Mouse (Mus musculus): ENCODE results near the gene Eif4e1b.
"Not testable (repeated sequence)": the region's sequence is repeated elsewhere in the genome, so short reads cannot be mapped to it uniquely, and the experiment has no call there.

Gene Eif4e1b

DNA sequence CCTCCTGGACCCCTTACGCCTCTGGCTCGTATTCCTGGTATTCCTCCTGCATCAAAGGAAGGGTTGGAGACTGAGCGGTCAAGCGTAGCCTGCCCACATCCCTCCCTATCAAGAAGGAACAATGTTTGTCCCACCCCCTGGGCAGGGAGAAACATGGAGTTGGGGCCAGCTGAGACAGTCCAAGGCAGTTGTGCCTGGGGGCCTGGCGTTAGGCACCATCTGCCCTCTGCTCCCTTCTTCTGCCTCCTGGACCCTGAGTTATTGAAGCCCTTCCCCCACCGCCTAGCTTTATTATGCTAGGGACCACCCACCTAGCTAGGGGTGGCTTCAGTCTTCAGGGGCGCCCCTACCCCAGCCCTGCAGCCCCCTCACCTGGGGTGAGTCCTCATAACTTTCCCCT, 24.3 kb upstream of the Eif4e1b start:
- DNase-seq (ENCODE audit: low read depth) = no peak

DNA sequence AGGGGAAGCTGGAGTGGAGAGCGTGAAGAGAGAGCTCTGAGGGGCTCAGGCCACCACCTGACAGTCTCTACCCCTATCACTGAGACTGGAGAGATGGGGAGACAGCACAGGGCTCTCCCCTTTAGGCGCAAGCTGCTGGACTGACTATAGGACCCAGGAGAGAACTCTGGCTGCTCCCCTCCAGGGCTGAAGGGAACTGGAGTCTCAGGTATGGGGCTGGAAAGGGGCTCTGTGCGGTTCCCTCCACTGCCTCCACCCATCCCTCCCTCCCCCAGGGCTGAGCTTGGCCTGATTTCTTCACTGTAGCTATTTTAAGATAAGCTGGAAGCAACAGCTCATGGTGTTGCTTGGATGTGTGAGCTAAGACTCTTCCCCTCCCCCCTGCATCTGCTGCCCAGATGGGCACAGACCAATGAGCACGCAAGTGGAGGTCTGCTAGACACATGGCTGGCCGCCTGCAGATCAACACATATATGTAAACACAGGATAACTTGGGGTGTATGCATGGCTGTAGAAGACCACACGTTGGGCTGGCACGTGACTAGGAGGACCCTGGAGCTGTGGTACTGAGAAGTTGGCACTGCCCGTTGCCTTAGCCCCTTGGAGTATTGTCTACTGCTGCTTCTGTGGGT, 23.5 kb upstream of the Eif4e1b start:
- DNase-seq (ENCODE audit: low read depth) = no peak

DNA sequence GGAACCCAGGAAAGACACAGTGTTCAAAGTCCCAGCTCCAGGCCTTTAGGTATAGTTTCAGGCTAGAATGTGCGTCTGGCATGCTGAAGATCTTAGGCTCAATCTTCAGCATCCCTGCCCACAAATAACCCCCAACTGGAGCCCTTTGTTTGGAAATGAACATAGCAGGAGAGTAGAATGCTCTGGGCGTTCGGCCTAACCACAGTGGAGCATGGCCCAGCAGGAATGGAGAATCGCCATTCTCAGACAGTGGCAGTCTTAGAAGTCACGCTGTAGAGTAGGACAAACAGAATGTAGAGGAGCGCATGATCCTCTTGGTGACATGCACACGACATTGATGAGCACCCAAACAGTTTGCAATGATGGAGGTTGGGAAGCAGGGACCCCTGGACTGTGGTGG, 22.9 kb upstream of the Eif4e1b start:
- no peak for DNase-seq (ENCODE audit: low read depth)

DNA sequence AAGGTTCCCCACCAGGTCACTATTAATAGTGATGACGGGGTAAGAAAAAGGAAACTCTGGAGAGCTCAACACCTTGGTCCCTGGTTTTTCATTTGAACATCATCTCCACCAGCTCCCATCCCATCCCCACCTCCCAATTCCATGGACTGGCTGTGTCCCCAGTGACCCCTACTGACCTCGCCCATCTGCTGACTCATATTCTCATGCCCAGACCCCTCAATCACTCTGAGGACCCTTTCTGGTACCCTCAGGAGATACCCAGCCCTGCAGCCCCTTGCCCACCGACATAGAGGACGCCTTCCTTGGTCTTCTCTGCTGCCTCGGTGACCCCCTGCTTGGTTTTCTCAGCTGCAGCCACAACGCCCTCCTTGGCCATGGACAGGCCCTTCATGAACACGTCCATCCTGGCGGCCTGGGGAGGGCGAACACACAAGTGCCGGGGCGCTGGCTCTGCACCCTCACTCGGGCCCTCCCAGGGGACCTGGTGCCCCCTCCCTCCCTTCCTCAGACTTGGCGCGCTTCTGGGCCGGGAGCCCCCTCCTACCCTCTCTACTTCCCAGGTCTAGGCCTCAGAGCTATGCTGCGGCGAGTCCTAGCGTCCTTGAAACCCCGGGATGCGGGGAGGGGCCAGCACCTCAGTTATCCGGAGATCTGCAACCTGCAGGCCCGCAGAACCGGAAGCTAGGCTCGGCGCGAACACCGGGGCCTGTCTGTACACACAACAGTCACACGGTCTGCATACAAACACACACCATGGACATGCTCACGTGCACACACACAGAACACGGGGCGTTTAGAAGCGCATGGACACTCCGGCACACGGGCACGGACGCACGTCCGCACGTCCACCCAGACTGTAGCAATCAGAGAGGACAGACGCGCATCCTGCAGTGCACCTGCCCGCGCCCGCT, 18.3 kb upstream of the Eif4e1b start:
- DNase-seq (ENCODE audit: low read depth) = peak; percentile 50

DNA sequence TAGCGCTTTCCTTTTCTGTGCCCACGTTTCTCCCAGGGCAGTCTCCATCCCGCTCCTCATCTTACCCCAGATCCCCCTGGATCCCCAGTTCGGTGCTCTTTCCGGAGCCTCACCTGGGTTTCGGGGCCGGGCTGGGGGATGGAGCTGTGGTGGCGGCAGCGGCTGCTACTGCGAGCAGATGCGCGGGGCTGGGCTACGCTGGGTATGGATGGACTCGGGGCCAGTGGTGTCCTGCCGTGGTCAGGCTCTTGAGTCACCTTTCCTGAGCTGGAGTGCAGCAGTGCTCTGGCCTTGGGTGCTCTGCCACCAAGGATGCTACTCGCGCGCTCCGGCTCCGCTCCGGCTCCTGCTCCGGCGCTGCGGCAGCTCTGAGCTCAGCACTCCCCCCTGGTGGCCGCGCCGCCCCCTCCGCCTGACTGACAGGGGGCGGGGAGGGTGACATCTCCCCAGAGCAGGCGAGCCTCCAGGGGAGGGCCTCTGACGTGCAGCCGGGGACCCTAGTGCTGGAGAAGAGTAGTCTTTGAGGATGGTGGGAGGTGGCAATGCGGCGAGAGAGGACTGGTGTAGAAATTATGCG, 17.5 kb upstream of the Eif4e1b start, which contains the start of gene Sncb:
Gene Sncb (minus strand): TSS at position 404 of the 577 bp plus-strand sequence.
- DNase-seq (ENCODE audit: low read depth) = peak; percentile 76

DNA sequence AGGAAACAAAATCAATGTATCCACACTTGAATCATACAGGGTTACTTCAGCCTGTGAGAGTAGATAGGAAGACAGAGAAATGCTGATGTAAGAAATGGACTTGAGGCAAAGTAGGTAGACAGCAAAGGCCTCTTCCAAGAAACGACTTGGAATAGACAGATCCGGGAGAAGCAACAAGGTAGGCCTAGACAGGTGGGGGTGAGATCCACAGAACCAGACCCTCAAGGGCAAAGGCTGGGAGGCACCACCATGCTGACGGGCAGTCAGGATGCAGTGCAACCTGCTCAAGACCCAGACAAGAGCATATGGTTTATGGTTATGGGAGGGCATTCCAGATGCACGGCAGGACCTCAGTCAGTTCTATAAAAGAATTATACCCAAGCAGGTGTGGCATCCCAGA, 16.8 kb upstream of the Eif4e1b start:
- DNase-seq (ENCODE audit: low read depth) = no peak

DNA sequence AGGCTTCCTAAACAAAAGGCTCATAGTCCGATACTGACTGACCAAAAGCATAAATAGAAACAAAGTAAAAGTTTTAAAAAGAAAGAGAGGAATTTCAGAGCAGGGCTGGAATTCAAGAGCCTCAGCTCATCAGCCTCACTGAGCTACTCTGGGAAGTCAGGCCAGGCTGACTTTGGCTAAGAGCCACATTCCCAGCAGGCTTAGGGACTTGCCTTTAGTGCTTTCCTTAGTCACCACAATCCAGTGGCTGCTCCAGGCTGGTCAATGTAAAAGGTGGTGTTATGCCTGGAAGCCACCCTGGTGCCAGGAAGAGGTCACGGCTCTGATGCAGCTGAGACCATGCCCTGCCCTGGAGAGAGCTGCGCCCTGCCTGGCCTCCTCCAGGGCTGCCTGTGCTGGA, 3.2 kb upstream of the Eif4e1b start:
- DNase-seq (ENCODE audit: low read depth) = no peak

DNA sequence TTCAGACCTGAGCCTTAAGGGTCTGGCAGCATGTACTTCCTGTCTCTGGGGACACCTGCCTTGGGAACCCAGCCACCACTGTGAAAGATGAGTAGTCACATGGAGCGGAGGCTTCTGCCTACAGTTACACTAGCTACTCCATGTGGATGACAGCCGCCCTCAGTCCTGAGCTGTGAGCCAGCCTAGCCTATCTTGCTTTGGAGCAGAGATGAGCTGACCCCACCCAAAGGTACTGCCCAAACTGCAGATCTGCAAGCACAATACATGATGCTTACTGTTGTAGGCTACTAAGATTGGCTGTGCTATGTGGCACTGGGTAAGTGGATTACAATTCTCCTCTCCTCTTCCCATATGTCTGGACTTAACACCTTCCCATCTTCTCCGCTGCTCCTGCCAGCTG, 2.7 kb upstream of the Eif4e1b start:
- DNase-seq (ENCODE audit: low read depth) = no peak

DNA sequence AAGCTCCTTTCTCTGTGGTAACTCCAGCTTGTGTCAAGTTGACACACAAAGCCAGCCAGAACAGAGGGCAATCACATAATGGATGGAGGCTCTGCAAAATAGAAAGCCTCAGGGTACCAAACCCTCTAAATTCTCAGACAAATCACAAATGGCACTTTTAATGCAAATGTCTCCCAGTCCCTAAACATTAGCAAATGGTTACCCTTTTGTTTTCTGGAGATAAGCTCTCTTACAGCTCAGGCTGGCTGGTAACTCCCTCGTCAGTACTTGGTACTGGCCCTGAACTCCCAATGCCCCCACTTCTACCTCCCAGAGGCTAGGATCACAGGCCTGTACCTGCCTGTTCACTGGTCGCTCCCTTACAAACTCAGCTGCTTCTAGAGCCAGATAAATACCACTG, 563 bp upstream of the Eif4e1b start:
- DNase-seq (ENCODE audit: low read depth) = no peak

DNA sequence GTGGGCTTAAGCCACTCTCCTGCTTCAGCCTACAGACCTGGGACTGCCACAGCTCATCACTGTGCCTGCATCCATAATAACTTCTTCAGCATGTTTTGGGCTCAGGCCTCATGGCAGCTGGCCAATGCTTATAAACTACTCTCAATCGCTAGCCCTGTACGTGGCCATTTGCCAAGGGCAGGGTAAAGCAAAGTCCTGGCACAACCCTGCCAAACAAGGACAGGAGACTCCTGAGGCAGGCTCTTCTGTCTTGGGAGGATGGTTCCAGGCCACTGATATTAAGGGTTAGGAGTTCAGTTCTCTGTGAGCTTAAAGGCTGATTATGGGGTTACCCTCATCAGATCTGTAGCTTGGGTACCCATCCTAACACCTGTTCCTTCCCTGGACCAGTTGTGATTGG, 3.8 kb downstream of the Eif4e1b start:
- DNase-seq (ENCODE audit: low read depth) = not testable (repeated sequence)

DNA sequence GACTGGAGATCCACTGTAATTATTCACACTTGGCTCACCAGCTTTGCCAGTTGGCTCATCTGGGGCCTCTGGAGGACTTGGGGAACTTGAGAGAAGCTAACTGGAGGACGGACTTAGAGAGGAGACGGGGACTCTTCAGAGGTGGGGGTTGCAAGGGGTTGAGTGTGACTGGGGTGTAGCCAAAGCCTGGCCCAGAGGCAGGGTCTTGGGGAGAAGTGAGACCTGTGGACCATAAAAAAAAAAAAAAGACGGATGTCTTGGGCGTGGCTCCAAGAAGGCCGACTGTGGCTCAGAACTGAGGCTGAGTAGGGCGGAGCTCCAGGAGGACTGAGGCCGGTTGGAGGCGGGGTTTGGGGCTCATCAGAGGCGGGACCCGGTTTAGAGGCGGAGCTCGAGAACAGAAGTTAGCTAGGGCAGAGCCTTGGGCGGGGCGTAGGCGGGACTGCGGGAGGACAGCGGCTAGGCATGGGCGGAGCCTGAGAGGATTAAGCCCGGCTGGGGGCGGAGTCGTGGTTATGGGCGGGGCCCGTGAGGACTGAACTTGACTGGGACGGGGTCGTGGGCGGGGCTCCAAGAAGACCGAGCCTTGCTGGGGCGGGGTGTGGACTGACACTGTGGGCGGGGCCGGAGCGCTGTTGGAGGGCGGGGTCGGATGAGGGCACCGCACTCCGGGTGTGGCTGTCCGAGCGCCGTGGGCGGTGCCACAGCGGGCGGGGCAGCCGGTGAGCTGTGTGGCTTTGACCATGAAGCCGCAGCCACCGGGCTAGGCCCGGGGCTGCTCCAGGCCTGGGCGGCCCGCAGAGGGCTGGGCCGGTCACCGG, 5.2 kb downstream of the Eif4e1b start, which contains the start of gene Tspan17:
Gene Tspan17 (plus strand): TSS at position 638 of the 821 bp plus-strand sequence.
- DNase-seq (ENCODE audit: low read depth) = peak; percentile 95

DNA sequence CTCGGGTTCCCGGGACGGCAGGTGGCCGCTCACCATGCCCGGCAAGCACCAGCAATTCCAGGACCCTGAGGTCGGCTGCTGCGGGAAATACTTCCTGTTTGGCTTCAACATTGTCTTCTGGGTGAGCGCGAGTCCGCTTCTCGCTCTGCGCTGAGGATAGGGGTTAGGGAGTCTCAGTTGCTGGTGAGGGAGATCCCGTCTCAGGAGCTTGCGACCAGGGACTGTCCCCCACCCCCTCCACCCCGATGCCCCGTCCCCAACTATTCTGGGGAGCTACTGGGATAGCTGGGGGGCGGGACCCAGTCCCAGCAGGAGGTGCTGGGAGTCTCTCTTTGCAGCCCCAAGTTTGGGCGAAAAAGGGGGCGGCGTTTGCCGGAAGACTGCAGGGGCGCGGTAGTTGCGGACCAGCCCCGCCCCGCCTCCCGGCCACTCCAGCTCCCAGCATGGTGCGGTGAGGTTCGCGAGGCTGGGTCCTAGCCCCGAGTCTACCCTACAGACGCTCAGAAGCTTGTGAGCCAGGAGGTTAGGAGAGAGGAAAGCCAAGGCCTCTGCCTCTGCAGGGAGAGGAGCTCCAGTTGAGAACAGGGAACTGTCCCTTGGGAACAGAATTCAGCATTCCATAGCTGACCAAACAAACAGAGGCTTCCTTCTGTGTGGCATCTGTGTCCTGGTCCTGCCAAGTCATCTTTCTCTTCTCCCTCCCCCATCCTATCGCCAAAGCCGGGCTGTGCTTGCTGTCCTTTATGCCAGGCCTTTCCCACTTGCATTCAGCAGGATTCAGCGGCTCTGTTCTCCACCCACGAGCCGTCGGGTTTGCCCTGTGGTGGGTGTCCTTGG, 6.0 kb downstream of the Eif4e1b start:
- peak; percentile 56 for DNase-seq (ENCODE audit: low read depth)

DNA sequence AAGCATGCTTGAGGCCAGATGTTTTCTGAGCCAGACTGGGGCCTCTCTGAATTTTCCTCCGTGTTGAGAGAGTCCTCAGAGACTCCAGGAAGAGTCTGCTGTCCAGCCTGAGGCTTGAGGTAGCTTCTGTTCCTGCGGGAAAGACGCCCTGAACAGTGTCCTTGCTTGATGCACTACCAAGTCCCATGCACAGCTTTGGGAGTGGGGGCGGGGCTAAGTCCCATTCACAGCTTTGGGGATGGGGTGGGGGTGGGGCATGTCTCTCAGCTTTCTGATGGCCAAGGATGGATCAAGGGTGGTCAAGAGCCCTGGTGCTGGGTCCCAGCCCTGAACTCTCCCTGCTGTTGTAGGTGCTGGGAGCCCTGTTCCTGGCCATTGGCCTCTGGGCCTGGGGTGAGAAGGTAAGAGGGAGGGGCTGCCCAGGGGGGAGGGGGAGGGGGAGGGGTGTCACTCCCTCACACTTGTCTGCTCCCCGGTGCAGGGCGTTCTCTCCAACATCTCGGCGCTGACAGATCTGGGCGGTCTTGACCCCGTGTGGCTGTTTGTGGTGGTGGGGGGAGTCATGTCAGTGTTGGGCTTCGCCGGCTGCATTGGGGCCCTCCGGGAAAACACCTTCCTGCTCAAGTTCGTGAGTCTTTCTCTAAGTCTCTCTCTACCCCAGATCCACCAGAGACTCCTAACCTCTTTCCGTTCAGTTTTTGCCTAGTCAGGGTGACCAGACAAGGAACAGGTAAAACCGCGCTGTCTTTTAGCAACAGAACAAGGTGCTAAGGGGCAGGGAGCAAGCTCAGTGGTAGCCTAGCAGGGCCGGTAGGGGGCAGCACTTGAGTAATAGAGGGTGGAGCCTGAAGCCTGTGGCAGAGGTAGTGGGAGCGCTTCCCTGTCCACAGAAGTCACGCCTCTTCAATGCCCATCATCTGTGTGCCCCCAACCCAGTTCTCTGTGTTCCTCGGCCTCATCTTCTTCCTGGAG, 8.7 kb downstream of the Eif4e1b start:
- peak; percentile 43 for DNase-seq (ENCODE audit: low read depth)

DNA sequence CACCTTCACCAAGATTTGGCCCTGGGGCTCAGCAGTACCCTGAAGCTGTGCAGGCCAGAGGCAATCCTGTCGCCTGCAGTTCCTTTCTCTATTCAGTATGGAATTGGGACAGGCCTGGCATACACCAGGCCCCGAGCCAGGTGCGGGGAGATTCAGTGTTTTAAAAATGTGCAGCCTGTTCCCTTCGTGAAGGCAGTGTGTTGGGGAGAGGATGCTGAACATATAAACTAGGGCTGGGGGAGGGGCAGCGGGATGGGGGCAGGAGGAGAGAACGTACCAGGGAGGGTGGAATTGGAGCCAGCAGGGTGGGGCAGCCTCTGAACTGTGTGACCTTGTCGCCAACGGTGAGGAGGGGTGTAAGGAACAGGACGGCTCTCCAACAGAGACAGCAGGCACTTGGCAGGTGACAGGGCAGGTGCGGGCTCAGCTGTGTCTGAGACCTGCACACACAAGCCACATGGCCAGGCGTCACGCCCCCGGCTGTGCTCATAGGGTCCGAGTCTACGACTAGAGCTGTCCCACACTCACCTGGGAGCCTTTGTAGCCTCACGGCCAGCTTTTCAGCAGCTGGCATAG, 10.3 kb downstream of the Eif4e1b start:
- no peak for DNase-seq (ENCODE audit: low read depth)

DNA sequence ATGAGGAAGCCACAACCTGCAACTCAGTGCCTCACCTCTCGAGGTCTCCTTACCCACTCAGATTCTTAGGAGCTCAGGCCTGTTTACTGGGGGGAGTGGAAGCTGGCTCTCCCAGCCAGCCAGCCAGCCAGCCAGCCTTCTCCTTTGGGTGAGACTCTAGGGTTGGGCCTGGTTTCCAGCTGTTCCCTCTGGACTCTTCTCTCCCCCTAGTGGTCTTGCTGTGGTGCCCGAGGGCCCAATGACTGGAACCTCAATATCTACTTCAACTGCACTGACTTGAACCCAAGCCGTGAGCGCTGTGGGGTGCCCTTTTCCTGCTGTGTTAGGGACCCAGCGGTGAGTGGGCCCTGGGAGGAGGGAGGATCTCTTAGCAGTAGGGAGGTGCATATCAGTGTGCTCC, 11.0 kb downstream of the Eif4e1b start:
- no peak for DNase-seq (ENCODE audit: low read depth)

DNA sequence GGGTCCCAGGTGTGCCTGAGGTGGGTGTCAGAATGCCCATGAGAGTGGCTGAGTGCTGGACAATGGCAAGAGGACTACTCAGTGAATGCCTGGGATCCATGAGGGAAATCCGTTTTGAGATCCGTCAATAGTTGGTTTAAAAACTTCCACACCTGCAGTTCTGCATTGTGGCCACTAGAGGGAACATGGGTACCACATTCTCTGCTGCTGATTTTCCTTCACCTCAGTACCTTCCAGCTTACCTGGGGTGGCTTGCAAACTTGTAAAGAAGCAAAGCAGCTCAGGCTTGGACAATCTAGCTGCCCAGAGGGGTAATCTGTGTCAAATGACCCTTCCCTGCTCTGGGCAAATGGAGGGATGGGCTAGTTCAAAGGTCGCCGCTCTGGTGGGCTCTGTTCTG, 13.6 kb downstream of the Eif4e1b start:
- peak; percentile 65 for DNase-seq (ENCODE audit: low read depth)

DNA sequence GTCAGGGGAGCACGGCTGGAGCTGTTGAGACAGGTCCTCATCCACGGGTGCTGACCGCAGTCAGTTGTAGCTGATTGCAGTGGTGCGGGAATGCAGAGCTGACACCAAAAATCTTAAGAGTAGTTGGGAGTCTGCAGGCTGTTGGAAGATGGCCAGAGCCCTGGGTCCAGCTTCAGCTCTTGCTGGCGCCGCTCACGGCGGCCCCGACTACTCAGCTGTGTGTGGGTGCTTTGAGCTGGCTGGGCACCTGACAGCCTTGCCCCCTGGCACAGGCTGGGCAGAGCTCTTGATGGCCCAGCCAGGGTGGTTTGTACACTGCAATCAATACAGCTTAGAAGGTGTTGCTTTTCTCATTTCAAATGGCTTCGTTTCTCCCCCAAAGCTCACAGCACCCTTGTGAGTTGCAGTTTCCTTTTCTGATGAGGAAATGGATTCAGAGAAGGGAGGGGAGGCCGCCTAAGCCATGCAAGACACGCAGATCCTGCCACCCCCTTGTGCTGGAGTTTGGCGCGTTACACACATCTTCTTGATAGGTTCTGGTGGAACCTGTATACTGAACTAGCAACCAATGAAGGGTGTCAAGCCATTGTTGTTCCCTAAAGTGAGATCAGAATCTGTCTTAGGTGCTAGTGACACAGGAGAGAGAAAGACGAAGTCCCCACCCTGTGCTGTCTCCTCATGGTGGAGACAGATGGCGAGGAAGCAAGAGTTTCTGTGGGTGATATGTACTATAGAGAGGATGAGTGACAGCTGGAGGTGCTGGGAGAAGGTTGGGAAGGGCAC, 14.3 kb downstream of the Eif4e1b start:
- DNase-seq (ENCODE audit: low read depth) = no peak

DNA sequence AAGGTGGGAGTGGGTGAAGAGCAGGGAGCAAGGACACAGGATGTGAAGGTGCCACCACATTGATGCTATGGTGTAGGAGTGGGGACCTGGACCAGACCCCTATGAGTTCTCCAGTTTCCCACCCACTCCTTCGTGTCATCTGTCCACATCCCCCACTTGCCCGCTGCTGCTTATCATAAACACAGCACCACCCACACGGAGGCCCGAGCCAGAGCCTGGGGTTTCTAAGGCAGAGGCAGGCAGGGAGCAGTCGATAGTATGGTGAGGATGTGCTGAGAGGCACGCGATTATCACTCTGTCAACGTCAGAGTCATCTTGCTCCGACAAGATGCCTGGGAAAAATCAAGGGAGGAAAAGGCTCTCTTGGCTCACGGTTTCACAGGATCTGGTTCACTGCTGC, 14.9 kb downstream of the Eif4e1b start:
- no peak for DNase-seq (ENCODE audit: low read depth)

DNA sequence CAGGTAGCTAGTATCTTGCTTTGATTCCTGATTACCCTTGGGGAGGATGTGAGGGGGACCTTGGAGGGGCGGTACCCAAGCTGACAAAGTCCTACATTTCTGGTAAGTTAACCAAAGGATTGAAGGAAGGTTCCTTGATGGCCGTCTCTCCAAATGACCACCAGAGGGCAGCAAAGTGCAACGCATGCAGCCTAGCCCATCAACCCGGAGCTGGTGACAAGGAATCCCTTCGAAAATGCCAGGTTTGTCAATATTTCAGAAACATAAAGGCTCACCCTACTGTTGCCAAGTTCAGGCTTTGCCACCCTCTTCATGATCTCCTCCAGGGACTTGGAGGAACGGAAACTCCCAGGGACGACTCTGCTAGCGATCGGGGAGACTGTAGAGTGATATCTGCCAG, 15.9 kb downstream of the Eif4e1b start:
- DNase-seq (ENCODE audit: low read depth) = peak; percentile 85
